Mouse (Mus musculus) T-helper 2 cell (primary cell): ENCODE measurements around the gene Rae1.

Source experiments
- in situ Hi-C: fragments of 300-600 bp; cut with MboI, MseI; formaldehyde crosslinking; loops from one replicate; pipeline ENCODE4 v1.15.1; 2025; ENCODE audit warnings: high pct_unique_total_duplicates

Gene Rae1

GRCm38 (mm10) chr2:173026286-173026685, 26.4 kb downstream of the Rae1 start:
- in situ Hi-C loops = loop anchor here (10.0 kb wide), 1 partner anchor 59 kb away; no protein-coding TSS in a partner anchor

DNA sequence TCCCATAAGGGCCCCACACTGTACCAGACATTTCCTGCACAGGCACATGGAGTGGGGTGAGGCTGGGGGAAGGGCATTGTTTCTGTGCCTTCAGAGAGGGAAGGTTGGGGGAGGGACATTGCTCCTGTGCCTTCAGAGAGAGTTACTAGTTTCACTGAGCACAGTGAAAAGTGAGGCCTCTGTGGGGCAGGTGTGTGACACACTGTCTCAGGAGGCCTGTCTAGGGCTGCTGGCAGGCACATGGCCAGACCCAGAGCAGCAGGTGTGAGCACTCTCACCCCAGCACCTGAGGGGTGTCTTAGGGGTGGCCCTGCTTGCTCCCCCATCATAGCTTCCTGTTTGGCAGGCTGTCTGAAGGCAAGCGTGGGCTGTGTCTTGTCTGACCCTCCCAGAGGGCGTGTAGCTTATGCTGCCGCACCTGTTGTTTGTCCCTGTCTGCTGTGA, 26.8 kb downstream of the Rae1 start:
- in situ Hi-C loops = loop anchor here (10.0 kb wide), 1 partner anchor 58 kb away; no protein-coding TSS in a partner anchor

DNA sequence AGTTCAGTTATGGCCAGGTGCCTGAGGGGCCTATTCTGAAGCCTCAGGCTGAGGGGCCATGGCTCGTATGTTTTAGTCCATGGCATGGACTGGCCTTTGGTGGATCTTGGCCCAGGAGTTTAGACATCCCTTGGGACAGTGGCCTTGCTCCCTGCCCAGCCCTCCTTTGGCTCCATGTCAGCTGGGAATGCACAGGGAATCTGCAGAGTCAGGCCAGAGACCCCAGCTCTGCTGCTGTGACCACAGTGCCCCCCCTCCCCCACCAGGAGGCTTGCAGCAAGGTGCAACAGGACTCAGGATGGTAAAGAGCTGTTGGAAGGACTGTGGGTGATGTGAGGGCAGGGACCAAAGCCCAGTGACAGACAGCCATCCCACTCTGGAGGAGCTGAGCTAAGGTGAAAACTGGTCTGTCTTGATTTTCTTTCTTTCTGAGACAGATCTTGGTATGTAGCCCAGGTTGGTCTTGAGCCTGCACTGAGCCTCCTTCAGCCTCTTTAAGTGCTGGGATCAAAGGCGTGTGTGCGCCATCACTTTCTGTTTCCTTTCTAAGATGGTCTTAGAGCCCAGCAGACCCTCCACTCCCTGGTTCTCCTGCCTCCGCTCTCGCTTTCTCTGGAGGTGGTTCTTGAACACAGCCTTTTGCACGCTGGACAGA, 27.4 kb downstream of the Rae1 start:
- in situ Hi-C loops = loop anchor here (10.0 kb wide), 1 partner anchor 58 kb away; no protein-coding TSS in a partner anchor

GRCm38 (mm10) chr2:173027824-173028495, 28.0 kb downstream of the Rae1 start:
- in situ Hi-C loops = loop anchor here (10.0 kb wide), 1 partner anchor 57 kb away; no protein-coding TSS in a partner anchor

GRCm38 (mm10) chr2:173028508-173029031, 28.7 kb downstream of the Rae1 start:
- in situ Hi-C loops = loop anchor here (10.0 kb wide), 1 partner anchor 56 kb away; no protein-coding TSS in a partner anchor

DNA sequence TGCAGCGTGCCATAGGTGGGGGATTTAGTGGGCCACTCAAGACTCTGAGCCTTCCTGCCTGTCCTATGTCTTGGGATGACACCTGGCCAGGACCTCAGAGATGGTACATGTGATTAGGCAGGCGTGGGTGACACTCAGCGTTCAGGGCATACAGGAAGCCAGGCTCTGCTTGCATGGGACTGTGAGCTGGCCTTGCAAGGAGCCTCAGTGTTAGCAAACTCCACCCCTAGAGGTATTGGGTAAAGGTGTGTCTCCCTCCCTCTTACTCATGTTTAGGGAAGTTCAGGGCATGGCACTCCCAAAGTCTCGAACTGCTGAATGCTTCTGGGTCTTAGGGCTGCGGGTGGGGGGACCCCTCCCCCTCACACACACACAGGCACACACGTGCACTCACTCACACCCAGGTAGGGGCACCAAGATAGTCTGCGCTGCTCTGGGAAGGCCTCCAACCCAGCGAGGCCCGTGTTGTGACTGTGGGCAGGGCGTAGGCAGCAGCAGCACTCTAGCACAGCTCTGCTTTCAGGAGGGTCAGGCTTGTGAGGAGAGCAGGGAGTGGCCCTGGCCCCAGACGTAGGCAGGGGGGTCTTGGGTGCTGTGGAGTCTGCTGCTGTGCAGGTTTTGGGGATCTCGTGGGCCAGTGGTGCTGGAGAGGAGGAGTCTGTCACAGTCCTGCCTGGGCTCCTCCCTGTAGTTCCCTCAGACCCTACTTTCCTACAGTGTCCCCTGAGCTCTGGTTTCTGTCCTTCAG, 30.8 kb downstream of the Rae1 start:
- in situ Hi-C loops = no loop called here

DNA sequence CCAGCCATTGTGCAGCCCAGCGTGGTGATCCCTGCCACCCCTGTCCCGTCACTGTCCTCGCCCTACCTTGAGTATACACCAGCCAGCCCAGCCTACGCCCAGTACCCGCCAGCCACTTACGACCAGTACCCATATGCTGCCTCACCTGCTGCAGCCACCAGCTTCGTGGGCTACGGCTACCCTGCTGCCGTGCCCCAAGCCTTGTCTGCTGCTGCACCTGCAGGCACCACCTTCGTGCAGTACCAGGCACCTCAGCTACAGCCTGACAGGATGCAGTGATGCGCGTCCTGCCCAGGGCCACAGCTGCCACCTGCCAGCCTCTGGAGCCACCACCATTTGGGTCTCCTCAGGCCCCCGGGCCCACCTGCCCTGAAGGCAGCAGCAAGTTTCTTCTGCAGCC, 33.6 kb downstream of the Rae1 start:
- in situ Hi-C loops = no loop called here

DNA sequence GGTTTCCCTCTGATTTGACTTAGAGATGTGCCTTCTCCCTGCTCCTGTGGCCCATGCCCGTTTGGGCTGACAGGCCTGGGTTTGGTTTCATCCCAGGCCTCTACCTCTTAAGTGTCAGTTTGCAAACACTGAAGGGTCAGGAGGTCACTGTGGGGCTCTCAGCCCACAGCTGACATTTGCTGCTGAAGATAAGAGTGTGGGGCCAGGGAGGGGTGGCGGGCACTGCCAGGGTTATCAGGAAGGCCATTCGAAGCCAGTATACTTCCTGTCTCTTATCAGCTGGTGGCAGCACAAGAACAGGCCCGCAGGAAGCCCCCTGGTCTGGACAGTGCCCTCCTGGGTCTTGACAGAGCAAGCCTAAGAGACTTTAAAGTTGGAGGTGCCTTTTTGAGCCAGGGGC, 35.1 kb downstream of the Rae1 start:
- in situ Hi-C loops = no loop called here

GRCm38 (mm10) chr2:173035653-173036052, 35.7 kb downstream of the Rae1 start:
- in situ Hi-C loops = no loop called here

GRCm38 (mm10) chr2:173036055-173036454, 36.1 kb downstream of the Rae1 start:
- in situ Hi-C loops = no loop called here

DNA sequence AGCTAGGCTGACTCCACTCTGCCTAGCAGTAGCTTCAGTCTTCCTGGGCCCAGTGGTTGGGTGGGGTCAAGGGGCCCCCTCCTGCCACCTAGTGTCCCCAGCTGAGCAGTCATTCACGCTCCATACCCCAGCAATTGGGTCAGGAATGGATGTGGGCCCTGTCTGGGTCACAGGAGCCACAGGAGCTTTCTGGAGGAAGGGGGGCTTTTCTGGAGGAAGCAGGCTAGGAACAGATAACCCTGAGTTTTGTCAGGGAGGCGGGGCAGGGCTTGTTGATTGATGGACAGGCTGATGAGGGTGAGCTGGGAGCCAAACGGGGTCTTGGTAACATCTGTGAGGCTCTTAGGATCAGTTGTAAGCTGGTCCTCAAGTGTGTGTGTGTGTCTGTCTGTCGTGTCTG, 36.7 kb downstream of the Rae1 start:
- in situ Hi-C loops = no loop called here

- in situ Hi-C loops = no loop called here
These were observed 37.4 kb downstream of the Rae1 start for GRCm38 (mm10) chr2:173037347-173037746.

- in situ Hi-C loops = no loop called here
These were observed 38.1 kb downstream of the Rae1 start for GRCm38 (mm10) chr2:173037827-173038607.

DNA sequence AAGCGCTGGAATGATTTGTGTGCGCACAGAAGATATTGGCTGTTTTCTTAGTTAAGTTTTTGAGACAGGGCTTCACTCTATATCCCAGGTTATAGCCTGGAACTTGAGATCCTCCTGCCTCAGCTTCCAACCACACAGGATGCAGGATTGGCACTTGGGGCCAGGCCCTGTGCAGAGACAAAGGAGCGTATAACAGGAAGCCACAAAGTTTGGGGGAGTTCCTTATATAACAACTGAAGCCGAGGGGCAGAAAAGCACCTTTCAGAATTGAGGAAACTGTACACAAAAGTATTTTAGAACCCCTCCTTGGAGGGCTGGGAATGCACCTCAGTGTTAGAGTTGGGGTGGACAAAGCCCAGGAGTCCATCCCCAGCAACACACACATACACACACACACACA, 39.1 kb downstream of the Rae1 start:
- in situ Hi-C loops = no loop called here

- in situ Hi-C loops = no loop called here
These were observed 40.9 kb downstream of the Rae1 start for GRCm38 (mm10) chr2:173040803-173041202.

GRCm38 (mm10) chr2:173041242-173041641, 41.3 kb downstream of the Rae1 start:
- in situ Hi-C loops = no loop called here

DNA sequence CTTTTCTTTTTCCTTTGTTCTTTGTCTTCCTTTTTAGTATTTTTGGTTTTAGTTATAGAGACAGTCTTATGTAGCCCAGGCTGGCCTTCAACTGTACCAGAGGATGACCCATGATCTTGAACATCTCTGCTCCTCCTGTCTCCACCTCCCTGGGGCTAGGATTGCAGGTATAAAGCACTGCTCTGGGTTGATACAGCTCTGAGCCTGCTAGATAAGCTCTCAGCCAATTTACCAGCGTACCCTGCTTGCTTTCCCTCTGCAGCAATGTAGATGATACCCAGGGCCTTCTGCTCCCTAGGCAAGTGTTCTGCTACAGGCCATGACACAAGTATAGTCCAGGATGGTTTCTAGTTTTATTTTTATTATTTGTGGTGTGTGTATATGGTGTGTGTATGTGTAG, 42.0 kb downstream of the Rae1 start:
- in situ Hi-C loops = no loop called here

GRCm38 (mm10) chr2:173042504-173043162, 42.7 kb downstream of the Rae1 start:
- in situ Hi-C loops = no loop called here

GRCm38 (mm10) chr2:173044198-173044970, 44.5 kb downstream of the Rae1 start:
- in situ Hi-C loops = no loop called here
